Mouse (Mus musculus): ENCODE results near the gene Kif27.

- TF ChIP-seq ZNF384 (IDR thresholded peaks at IDR 0.05; ENCODE audit: low read depth, low read length) (no peak), CHD2 (IDR thresholded peaks at IDR 0.05; ENCODE audit: low read depth, low read length) (no peak), MAFK (IDR thresholded peaks at IDR 0.05; ENCODE audit: insufficient read depth, low read depth, low read length) (no peak), HCFC1 (IDR thresholded peaks at IDR 0.05; ENCODE audit: borderline replicate concordance, insufficient read depth, low read length) (no peak), ZC3H11A (IDR thresholded peaks at IDR 0.05; ENCODE audit: borderline replicate concordance, low read depth, low read length) (no peak)
These were observed 41.2 kb downstream of the Kif27 start for GRCm38 (mm10) chr13:58317768-58318167.
